ENCODE assay signal across 17 mouse cellular contexts in the genomic region with DNA sequence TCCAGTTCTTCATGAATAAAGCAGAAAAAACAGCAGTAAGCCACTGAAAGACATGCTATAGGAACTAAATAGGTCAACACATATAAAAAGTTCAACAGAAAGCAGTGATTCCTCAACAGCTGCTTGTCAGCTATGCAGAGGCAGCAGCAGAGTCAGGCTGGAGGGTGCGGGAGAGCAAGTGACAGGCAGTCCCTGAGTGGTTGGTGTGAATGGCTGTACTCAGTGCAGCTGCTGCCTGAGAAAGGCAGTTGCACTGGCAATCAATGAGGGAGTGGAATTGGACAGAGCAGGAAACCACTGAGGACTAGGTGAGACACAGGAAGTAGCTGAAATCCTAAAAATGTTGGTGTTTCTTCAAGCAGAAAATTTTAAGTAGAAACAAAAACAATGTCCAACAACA.
DNase-seq lines count a peak whose midpoint lies in the region; ATAC-seq lines count a peak whose summit lies in the region.
"Had no signal": no experiment of that assay in that cellular context is flagged by ENCODE, and none has a peak within 500 bp of the region (broad histone marks: within the 10 kb centered on the region; RNA-seq: fewer than 3 reads in every experiment).

No protein-coding gene starts in this region.

- 27% methylated on average over 1 of the region's 1 CpGs for WGBS in hindbrain, embryonic 16.5 days
- 28% methylated on average over 1 of the region's 1 CpGs for WGBS in hindbrain, embryonic 13.5 days

- H3K4me3 ChIP-seq in hindbrain, embryonic 16.5 days (ENCODE audit: low read length) = no peak overlapping the region
- H3K4me3 ChIP-seq in hindbrain, embryonic 13.5 days = no peak overlapping the region
- peak overlapping the region; percentile 8 for H3K4me3 ChIP-seq in megakaryocyte, embryonic 14.5 days (replicated peaks)
- H3K4me3 ChIP-seq: embryonic facial prominence, embryonic 12.5 days; heart, embryonic 13.5 days; limb, embryonic 15.5 days; neural tube, embryonic 15.5 days had no signal

- no peaks in the 10 kb centered on the region for H3K4me1 ChIP-seq in hindbrain, embryonic 16.5 days (ENCODE audit: control insufficient read depth, insufficient read depth, low read depth, low read length)
- H3K4me1 ChIP-seq in hindbrain, embryonic 13.5 days (replicated peaks) = 0 out of 2 replicates have a peak, but pooled peaks cover 5% of the 10 kb centered on the region
- peaks cover 18% of the 10 kb centered on the region for H3K4me1 ChIP-seq in megakaryocyte, embryonic 14.5 days
- H3K4me1 ChIP-seq: neural tube, embryonic 15.5 days had no signal

- no peak overlapping the region for H3K4me2 ChIP-seq in hindbrain, embryonic 16.5 days (ENCODE audit: low read length)
- H3K4me2 ChIP-seq in hindbrain, embryonic 13.5 days = no peak overlapping the region
- H3K4me2 ChIP-seq: embryonic facial prominence, embryonic 12.5 days; heart, embryonic 13.5 days; limb, embryonic 15.5 days; midbrain, embryonic 11.5 days; neural tube, embryonic 15.5 days had no signal

- H3K27ac ChIP-seq in hindbrain, embryonic 16.5 days (ENCODE audit: low read depth, low read length) = 0 out of 2 replicates have a peak overlapping the region, but pooled peaks have one; percentile 23
- no peak overlapping the region for H3K27ac ChIP-seq in hindbrain, embryonic 13.5 days
- H3K27ac ChIP-seq: embryonic facial prominence, embryonic 12.5 days; heart, embryonic 13.5 days; limb, embryonic 15.5 days; neural tube, embryonic 15.5 days had no signal

- peak; percentile 16 for DNase-seq in embryo, embryonic 11 days
- no peak for DNase-seq in B cell, adult 2 months
- no peak for DNase-seq in kidney, postnatal 14 days
- DNase-seq: cerebellum, postnatal 10 days; heart, postnatal 36 days; layer of hippocampus, postnatal 36 days had no signal

- ATAC-seq in hindbrain, embryonic 16.5 days = no peak
- ATAC-seq in hindbrain, embryonic 13.5 days (ENCODE audit: low FRiP score) = no peak
- no peak for ATAC-seq in megakaryocyte, adult 5-6 weeks (ENCODE audit: poor library complexity, severe bottlenecking)
- ATAC-seq: CD4-positive, CD25-positive, alpha-beta regulatory T cell, adult 4 months had no signal

- no peak overlapping the region for H3K9ac ChIP-seq in hindbrain, embryonic 16.5 days (ENCODE audit: low read depth, low read length)
- H3K9ac ChIP-seq in hindbrain, embryonic 13.5 days = no peak overlapping the region
- H3K9ac ChIP-seq: embryonic facial prominence, embryonic 12.5 days; heart, embryonic 13.5 days; limb, embryonic 15.5 days; neural tube, embryonic 15.5 days had no signal

- no peaks in the 10 kb centered on the region for H3K36me3 ChIP-seq in hindbrain, embryonic 16.5 days (ENCODE audit: control insufficient read depth, insufficient read depth, low read length)
- H3K36me3 ChIP-seq in hindbrain, embryonic 13.5 days = no peaks in the 10 kb centered on the region
- H3K36me3 ChIP-seq in megakaryocyte, embryonic 14.5 days (replicated peaks; ENCODE audit: low read length) = no peaks in the 10 kb centered on the region
- H3K36me3 ChIP-seq: embryonic facial prominence, embryonic 12.5 days; G1E; heart, embryonic 13.5 days; limb, embryonic 15.5 days; neural tube, embryonic 15.5 days had no signal

- H3K9me3 ChIP-seq in hindbrain, embryonic 16.5 days (ENCODE audit: control insufficient read depth, low read length) = no peaks in the 10 kb centered on the region
- H3K9me3 ChIP-seq in hindbrain, embryonic 13.5 days = no peaks in the 10 kb centered on the region
- H3K9me3 ChIP-seq in megakaryocyte, embryonic 14.5 days = peaks cover 6% of the 10 kb centered on the region; the same call in 1 of the 2 replicates
- H3K9me3 ChIP-seq: embryonic facial prominence, embryonic 12.5 days; G1E; heart, embryonic 13.5 days; limb, embryonic 15.5 days; neural tube, embryonic 15.5 days had no signal

- H3K27me3 ChIP-seq in hindbrain, embryonic 16.5 days (replicated peaks; ENCODE audit: control insufficient read depth, insufficient read depth, low read length) = no peaks in the 10 kb centered on the region
- no peaks in the 10 kb centered on the region for H3K27me3 ChIP-seq in hindbrain, embryonic 13.5 days
- H3K27me3 ChIP-seq in megakaryocyte, embryonic 14.5 days (replicated peaks) = peaks cover 2% of the 10 kb centered on the region
- H3K27me3 ChIP-seq: embryonic facial prominence, embryonic 12.5 days; heart, embryonic 13.5 days; limb, embryonic 15.5 days; neural tube, embryonic 15.5 days had no signal
